Mouse (Mus musculus) thymus, adult 2 months (tissue): Measurements from ENCODE around the gene Radil.

Source experiments
- CTCF ChIP-seq: fragments of 200-500 bp; IDR thresholded peaks from 2 replicates; pipeline ENCODE4 v1.5.1; 2012; ENCODE audit warnings: mild to moderate bottlenecking, control low read depth, low read length, moderate library complexity, borderline replicate concordance; ENCODE audit not compliant: control insufficient read depth, poor library complexity, insufficient read depth; ENCODE audit errors: extremely low read depth
- POLR2A ChIP-seq: fragments of 200-500 bp; IDR thresholded peaks from 2 replicates; pipeline ENCODE4 v1.6.1; 2012; ENCODE audit warnings: mild to moderate bottlenecking, low read length, control low read depth, moderate library complexity; ENCODE audit not compliant: control insufficient read depth, poor library complexity, insufficient read depth; ENCODE audit errors: extremely low read depth

- no peak for TF ChIP-seq CTCF
- no peak for TF ChIP-seq POLR2A
These were observed 32.8 kb upstream of the Radil start for GRCm38 (mm10) chr5:142583616-142584126.
